Mouse (Mus musculus): Measurements from ENCODE around the gene Tmem39a.

Tmem39a gene

DNA sequence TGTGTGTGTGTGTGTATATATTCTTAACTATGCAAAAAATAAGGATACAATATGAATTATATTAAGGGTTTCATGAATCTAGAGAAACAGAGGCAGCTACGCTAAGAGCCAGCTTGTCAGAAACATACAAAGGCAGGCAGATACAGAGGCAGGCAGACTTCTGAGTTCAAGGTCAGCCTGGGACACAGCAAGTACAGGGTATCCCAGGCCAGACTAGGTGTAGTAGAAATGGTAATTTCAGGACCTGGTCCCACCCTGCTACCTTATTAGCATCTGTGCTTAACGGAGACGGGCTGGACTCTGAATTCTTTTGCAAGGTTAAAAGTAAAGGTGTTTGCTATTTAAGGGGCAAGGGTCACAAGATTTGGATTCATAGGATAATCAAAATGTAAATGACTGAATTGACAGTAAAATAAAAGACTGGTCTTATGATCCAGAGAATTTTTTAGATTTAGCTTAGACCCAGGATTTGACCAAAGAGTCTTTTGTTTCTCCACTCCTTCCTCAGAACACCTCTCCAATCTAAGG, at the start of gene Tmem39a:
TSS of gene Tmem39a (plus strand) at position 478 of the 528 bp plus-strand sequence.
- no peak for DNase-seq

GRCm38 (mm10) chr16:38510846-38511245, 47.7 kb upstream of the Tmem39a start:
- no peak for DNase-seq

GRCm38 (mm10) chr16:38519140-38519539, 39.4 kb upstream of the Tmem39a start:
- DNase-seq: no peak

DNA sequence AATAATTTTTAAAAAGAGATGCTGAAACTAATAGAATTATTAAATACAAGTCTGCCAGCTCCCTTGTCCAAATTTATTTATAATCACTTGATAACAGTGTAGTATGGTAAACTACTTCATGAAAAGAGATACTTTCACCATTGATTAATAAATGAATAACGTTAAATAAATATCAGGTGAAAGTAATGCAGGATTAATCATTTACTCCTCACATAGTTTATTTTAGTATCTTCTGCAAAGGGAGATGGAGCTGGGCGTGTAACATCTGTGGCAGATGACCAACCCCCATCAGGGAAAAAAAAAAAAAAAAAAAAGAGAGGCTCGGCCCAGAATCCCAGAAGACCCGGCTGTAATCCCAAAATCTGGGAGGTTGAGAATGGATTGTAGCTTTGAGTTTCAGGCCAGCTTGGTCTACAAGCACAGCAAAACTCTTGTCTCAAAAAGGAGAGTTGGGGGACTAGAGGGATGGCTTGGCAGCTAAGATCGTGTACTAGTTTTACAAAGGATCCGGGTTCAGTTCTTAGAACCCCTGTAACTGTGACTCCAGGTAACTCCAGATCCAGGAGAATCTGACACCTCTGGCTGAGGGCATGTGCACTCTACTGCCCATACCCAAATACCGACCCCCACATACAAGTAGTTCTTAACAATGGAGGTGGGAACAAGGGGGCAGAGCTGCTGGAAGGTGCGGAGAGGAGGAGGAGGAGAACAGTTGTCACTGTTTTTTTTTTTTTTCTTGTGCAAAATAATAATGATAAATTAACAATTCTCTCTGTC, 37.1 kb upstream of the Tmem39a start:
- no peak for DNase-seq

DNA sequence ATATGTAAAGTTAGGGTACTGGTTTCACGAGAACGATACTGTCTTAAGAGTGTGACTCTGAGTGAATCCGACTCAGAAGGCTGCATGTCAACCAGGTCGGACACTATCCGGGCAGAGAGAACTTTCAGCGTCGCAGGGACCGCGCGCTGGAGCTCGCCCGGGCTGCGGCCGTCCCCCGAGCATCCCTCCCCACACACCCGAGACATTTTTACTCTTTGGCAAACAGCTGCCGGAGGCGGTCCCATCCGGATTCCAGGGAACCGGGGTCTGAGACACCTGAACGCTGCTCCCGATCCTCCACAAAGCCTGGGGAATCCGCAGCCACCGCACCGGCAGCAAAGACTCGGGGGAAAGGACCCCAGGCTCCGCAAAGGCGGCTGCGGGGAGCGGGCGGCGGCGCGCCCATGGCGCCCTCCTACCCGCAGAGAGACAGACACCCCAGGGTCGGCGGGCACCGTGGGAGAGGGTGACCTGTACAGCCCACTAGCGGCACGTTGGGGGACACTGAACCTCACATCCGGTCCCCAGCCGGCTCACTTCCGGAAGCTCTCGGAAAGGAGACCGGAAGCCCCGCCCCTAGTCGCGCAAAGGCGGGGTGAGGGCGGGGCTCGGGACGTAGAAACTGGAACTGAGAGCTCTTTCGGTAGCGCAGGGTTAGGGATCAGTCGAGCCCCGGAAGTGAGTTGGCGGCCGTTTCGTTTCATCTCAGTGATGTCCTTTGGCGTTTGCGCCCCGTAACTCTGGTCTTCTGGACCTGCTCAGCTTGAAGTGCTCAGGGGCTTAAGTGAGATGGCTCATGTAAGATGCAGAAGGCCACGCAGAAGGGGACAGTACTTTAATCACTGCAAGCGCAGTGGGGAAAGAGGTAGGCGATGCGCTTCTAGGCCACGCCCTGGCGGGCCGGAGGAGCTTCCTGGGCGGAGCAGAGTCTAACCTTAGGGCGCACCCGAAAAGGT, 36.1 kb upstream of the Tmem39a start, which contains the start of gene Timmdc1:
TSS of gene Timmdc1 (minus strand) at position 535 of the 956 bp plus-strand sequence.
- DNase-seq: peak; percentile 98

DNA sequence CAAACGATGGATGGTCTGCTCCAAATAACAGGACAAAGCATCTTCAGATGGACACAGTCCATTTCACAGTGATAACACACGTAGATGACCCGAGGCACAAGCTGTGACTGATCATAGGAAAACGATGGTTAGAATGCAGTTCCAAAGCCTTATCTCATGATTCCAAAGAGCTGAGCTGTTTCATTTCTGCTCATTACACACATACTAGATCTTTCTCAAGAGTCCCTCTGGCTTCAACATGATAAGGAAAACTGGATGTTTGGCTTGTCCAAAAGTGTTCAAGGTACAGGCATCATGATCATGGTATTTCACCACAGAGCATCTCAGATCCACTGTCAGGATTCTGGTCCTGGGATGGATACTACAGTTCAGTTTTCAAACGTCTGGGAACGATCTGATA, 32.2 kb upstream of the Tmem39a start:
- no peak for DNase-seq

DNA sequence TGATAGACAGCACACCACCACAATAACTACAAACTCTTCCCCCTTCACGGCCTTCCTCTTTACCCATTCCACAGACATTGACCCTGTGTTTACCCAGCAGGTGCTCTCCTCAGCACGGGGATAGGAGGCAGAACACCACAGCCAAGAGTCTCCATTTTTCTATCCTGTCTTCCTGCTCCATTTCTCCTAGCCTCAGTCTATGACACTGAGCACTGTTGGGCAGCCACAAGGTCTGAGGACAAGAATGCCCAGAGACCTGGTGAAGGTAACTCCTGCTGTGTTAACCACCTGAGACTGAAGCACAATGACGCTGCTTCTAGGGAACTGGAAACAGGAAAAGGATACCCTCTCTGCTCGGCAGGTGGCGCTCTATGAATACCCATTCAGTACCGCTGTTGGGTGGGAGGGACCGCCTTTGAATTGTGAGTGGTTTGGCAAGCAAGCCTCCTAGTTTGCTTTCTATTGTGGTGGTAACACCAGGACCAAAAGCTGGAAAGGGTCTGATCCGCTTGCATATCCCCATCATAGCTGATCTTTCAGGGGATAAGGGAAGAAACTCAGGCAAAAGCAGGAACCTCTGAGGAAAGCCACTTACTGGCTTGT, 21.9 kb upstream of the Tmem39a start:
- peak; percentile 79 for DNase-seq

- DNase-seq: no peak
These were observed 19.6 kb upstream of the Tmem39a start for GRCm38 (mm10) chr16:38538716-38539380.

DNA sequence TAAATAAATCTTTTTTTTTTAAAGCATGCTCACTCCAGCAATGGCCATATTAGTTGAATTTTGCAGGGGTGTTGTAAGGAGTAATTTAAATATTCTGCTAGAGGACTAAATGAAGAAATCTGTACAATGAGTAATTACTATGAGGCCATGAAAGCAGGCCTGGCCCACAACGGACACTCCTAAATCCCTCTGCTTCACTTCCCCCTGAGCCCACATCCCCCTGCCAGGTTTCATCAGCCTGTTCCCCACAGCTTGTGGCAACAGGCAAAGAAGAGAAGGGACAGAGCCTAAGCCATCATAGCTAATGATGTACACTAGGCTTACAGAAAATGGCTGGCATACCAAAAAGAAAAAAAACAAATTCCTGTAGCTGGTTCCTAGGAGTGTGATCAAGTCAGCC, 10.5 kb upstream of the Tmem39a start:
- no peak for DNase-seq

DNA sequence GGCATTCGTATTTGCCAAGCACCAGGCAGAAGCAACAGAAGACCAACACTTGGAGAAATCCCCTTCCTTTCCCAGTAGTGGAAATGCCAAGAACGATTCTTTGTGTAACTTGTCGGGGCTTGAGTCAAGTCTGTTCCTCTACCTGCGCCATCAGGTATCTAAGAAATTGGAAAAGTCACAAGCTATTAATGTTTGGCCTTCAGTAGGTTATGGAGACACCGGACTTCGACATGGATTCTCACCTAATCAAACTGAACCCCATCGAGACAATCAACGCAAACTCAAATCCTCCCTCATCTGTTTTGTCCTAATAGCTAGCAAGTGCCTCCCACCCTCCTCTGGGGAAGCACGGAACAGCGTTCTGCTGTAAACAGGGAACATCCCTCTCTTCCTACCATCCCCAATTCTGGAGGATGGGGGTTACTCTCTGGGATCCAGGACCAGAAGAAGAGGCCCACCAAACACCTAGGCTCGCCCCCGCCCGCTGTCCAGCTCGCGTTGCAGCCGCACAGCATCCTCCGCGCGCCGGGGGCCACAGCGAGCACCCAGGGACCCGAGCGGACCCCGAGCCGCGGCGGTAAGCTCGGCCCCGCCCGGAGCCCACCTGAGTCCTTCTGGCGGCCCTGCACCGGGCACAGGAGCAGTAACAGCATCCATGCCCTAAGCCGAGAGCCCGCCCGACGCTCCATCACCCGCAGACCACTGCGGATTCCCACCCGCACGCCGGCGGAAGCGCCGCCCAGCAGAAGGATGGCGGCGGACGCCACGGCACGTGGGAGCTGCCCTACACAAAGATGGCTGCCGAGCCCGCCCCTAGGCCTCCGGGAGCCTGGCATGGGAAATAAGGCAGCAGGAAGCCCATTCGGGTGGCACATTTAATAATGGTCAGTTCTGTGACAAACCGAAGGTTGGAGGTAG, 8.8 kb upstream of the Tmem39a start, which contains the start of gene Poglut1:
TSS of gene Poglut1 (minus strand) at position 780 of the 918 bp plus-strand sequence.
- DNase-seq: peak; percentile 83

DNA sequence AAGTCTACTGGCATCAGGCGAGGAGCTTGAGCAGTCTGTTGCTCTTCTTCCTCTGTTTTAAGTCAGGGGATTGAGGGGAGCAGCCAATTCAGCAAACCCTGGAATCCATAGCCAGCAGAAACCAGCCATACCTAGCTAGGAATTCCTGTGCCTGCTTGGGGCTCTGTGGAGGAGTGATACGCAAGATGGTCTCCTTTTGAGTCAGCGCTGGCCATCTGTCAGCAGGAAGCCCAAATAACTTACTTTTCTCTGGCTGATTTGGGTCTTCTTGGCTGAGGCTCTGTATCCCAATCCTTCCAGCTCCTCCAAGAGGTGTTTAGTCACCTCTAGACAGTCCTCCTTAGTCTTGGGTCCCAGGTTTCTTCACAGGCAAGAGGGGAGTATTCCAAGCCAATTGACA, 2.5 kb upstream of the Tmem39a start:
- DNase-seq: no peak

- peak; percentile 96 for DNase-seq
These were observed 3.9 kb downstream of the Tmem39a start for GRCm38 (mm10) chr16:38562131-38562967.

- no peak for DNase-seq
These were observed 4.5 kb downstream of the Tmem39a start for GRCm38 (mm10) chr16:38562968-38563327.

GRCm38 (mm10) chr16:38563516-38563915, 5.0 kb downstream of the Tmem39a start:
- DNase-seq: no peak

GRCm38 (mm10) chr16:38568192-38568591, 9.7 kb downstream of the Tmem39a start:
- peak; percentile 46 for DNase-seq

DNA sequence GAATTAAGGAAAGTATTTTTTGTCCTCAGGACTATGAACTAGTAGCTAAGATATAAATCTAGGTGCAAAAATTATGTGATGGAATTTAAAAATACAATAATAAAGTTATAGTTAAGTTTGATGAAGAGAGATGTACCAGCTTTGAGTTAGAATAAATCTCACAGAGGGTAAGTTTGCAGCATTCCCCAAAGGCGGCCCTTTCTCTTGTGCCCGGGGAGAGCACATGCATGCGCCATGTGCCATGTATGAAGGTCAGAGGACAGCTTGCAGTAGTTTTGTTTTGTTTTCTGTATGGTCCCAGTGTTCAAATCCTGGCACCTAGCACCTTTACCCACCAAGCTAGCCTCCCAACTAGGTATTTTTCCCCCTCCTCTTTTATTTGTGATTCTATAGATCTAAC, 13.0 kb downstream of the Tmem39a start:
- DNase-seq: no peak

DNA sequence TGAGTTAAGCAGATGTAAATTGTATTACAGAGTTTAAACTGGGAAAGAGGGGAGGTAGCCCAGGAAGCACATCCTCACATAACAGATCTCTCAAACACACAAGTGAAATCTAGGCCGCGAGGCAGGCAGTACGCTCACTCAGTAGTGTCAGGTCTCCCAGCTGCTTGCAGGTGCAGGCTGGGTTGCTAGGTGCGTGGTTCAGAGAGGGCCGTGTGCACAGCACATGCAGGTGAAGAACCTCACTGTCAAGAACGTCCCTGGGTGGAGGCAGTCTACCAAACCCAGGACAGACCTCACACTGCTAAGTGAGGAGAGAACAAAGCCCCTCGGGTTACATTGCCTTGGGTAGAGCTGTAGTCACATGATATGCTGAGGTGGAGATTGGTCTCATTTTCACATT, 26.3 kb downstream of the Tmem39a start:
- no peak for DNase-seq

DNA sequence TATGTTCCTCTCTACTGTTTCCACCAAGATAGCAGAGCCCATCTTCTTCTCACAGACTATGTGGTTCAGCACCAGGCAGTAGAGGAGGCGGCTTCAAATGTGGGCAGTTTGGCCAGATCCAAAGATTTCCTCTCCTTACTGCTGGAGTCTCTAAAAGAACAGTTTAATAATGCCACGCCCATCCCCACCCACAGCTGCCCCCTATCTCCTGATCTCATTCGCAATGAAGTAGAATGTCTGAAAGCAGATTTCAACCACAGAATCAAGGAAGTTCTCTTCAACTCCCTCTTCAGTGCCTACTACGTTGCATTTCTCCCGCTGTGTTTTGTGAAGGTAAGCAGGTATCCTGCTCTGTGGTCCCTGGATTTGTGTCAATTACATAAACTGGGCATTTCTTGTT, 26.7 kb downstream of the Tmem39a start:
- no peak for DNase-seq

GRCm38 (mm10) chr16:38587163-38587562, 28.7 kb downstream of the Tmem39a start:
- no peak for DNase-seq

- DNase-seq: no peak
These were observed 29.1 kb downstream of the Tmem39a start for GRCm38 (mm10) chr16:38587572-38587971.

Measured in right cerebral cortex, adult 18-20 months (tissue).